Mouse (Mus musculus): ENCODE measurements around the gene Leo1.

DNA sequence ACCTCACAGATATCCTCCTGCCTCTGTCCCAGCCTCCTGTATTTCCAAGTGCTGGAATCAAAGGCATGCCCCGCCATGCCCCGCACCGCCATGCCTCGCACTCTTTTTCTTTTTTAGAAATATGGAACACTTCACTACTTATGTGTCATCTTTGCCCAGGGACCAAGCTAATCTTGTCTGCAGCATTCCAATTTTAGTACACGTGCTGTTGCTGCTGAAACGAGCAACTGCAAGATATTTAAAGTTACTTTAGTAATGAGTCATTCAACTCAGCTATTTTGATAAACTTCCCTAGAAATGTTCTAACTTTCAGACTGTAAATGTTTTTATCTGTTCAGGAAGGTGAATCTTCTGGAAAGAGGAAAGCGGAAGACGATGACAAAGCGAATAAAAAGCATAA, 24.5 kb downstream of the Leo1 start:
- TF ChIP-seq POLR2A (IDR thresholded peaks at IDR 0.05; ENCODE audit: low read depth, low read length) (no peak), ZMIZ1 (IDR thresholded peaks at IDR 0.05; ENCODE audit: low read depth, low read length) (no peak), CTCF (conservative IDR thresholded peaks at IDR 0.05 in 1 of 2, IDR thresholded peaks at IDR 0.05 in 1 of 2; ENCODE audit: low read depth in 2 of 2, low read length in 2 of 2) (no peak), CHD1 (IDR thresholded peaks at IDR 0.05; ENCODE audit: low read depth, low read length) (no peak), CHD2 (IDR thresholded peaks at IDR 0.05; ENCODE audit: low read length) (no peak), POLR2AphosphoS2 (IDR thresholded peaks at IDR 0.05; ENCODE audit: low read depth, low read length) (no peak), ETS1 (conservative IDR thresholded peaks at IDR 0.05; ENCODE audit: low read depth, low read length) (no peak; the same call in 1 of the 2 replicates), EP300 (IDR thresholded peaks at IDR 0.05; ENCODE audit: low read length) (no peak; the same call in 1 of the 2 replicates), ZNF384 (IDR thresholded peaks at IDR 0.05; ENCODE audit: low read depth, low read length) (no peak), NELFE (IDR thresholded peaks at IDR 0.05; ENCODE audit: low read depth, low read length) (no peak), UBTF (IDR thresholded peaks at IDR 0.05; ENCODE audit: low read depth, low read length) (no peak), SIN3A (IDR thresholded peaks at IDR 0.05; ENCODE audit: low read length) (no peak), USF2 (conservative IDR thresholded peaks at IDR 0.05; ENCODE audit: low read depth, low read length) (no peak)
